Mouse (Mus musculus) neural tube, embryonic 10.5 days (tissue): ENCODE results near the gene 1110032A03Rik.

Experiments
- DNase-seq: peaks from one replicate; pipeline ENCODE4 v3.0.0-alpha.2; 2017; ENCODE audit warnings: low spot score; ENCODE audit errors: extremely low spot score

1110032A03Rik gene

GRCm38 (mm10) chr9:50774026-50774462, 1.3 kb downstream of the 1110032A03Rik start:
- no peak for DNase-seq

- no peak for DNase-seq
These were observed 5.3 kb downstream of the 1110032A03Rik start for GRCm38 (mm10) chr9:50770011-50770410.

DNA sequence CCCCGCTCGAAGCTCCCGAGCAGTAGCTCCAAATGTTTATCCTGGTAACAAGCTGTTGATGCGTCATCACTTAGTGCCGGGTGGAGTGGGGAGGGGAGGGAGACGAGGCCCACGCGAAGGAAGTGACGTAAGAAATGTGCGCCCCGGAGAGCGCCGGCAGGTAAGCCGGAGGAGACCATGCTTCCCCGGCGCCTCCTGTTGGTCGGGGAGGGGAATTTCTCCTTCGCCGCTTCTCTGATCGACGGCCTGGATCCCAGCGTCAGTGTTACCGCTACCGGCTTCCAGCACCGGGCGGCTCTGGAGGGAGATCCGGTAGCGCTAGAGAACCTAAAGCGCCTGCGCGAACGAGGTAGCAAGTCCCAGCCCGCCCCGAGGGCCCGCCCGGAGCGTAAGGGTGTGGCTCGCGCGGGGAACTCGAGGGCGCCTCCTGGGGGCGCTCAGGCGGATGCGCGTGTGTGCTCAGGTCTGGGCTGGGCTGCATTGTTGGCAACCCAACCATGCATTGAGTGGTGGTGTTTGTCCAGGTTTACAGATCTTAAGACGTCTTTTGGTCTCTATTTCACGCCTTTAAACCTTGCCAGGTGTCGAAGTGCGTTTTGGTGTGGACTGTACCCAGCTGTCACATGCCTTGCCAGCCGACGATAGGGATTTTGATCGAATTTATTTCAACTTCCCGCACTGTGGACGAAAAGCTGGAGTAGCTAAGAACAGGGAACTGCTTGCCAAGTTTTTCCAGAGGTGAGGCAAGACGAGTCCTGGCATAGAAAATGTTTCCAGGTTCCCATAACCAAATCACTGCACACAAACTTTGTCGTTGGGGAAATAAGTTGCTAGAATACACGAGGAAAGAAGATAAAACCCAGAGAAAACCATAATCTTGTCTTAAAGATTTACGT, 7.0 kb downstream of the 1110032A03Rik start, which contains the start of gene Fdxacb1:
Fdxacb1 (plus strand) TSS at position 130 of the 896 bp plus-strand sequence.
- peak; percentile 98 for DNase-seq

- DNase-seq = no peak
These were observed 7.7 kb downstream of the 1110032A03Rik start for GRCm38 (mm10) chr9:50767531-50768106.

GRCm38 (mm10) chr9:50763331-50763730, 12.0 kb downstream of the 1110032A03Rik start:
- DNase-seq = no peak

DNA sequence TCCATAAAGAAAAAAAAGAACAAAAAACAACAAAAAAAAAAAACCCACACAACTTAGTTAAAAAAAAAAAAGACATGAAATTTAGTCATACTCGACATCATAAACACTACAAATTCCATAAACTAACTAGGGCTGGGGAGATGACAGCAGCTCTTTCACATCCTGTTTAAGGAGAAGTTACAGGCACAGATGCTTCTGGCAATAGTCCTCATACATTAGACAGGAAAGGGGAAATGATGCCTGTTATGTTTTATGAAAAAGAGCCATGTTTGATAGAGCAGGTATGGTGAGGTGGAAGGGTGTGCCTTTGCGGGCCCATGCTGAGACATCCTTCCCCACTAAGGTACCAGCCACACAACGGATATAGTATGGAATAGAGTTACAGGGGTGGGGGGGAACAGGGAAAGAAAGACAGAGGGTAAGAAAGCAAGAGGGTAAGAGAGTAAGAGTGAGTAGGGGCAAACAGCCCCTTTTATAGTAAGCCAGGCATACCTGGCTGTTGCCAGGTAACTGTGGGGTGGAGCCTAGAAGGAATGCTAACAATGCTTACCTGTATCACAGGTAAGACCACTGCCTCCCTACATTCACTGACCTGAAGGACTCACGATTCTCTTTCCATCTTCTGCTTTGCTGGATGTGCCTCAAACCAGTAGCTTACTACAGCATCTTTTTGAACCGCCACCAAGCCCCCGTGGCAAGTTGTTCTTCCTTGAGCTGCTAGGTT, 13.6 kb downstream of the 1110032A03Rik start:
- DNase-seq = no peak

DNA sequence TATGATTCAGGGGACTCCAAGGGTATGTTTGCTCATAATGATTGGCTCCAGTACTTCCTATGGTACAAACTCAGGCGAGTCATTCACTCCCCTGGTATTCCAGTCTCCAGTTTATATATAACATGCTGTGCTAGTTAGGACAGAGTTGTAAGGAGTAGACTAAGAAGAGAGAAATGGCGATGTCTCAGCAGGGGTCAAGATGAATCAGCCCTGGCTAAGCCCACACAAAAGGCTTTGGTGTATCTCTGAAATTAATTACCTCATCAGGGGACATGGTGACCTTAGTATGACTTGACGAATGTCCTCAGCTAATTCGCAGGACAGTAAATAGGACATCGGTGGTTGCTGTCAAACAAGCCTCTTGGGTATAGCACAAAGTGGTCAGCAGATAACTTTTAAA, 18.6 kb downstream of the 1110032A03Rik start:
- DNase-seq = no peak

- no peak for DNase-seq
These were observed 21.4 kb downstream of the 1110032A03Rik start for GRCm38 (mm10) chr9:50753947-50754346.

DNA sequence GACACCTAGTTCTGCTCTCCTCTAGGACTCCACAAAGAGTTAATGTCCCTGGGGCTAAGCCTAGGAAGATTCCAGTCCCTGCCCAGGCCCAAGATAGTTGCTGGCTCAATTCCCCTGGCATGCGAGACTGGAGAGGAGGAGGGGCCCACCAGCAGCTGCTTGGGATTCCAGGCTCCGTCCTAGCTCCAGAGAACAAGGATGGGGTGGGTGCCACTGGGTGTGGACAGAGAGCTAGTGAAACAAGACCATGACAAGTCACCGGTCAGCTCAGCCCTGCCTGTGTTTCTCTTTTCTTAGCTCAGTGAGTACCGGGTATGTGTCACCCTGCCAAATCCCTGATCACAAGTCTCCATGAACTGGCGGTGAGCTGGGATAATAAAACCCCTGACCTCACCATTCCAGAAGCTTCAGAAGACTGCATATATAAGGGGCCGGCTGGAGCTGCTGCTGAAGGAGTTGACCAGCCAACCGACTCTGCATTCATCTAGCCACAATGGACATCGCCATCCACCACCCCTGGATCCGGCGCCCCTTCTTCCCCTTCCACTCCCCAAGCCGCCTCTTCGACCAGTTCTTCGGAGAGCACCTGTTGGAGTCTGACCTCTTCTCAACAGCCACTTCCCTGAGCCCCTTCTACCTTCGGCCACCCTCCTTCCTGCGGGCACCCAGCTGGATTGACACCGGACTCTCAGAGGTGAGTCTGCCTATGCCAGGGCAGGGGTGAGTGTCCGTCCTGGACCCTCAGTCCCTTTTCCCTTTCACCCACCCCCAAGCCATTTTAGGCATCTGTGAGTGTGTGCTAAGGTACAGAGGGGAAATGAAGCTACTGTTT, 22.3 kb downstream of the 1110032A03Rik start:
- DNase-seq = no peak

DNA sequence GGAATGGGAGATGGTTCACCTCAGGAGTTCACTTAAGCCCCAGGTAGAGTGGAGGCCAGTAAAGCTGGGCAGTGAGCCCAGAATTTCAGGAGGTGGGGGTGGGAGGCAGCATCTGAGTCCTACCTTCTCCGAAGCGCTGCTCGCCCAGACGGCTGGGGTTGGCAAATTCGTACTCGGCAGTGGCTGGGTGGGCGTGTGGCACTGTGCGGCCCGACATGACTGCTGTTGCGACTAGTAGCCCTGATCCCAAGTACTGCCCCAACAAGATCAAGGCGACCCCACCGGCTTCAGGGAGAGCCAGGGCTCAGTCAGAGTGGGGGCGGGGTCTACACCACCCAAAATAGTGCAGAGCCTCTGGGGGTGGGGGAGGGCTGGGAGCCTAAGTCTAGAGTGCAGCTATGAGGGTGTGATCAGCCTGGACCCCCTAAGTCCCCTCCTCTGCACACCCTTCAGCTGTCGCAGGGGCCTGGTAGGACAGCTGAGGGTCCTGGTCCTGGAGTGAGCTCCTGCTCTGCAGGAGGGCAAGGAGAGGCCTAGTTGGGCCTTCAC, 23.2 kb downstream of the 1110032A03Rik start, which contains the start of gene Hspb2:
Hspb2 (minus strand) TSS at position 301 of the 549 bp plus-strand sequence.
- DNase-seq = no peak

DNA sequence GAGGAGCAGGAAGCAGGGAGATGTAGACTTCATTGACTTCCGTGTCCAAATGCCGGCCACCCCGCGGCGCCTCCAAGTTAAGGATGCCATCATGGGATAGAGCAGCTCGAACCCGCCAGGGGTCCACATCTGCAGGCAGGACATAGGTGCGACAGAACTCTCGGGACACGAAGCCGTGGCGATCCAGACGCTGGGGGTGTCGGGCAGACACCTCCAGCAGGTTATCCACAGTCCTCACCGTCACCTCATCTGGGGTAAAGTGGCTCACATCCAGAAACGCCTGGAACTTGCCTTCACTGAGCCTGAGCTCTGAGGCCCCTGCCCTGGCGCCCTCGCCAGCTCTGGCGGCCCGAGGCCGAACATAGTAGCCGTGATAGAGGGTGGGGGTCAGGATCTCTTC, 24.0 kb downstream of the 1110032A03Rik start, which contains the start of gene Cryab:
Cryab (plus strand) TSS at position 3 of the 400 bp plus-strand sequence.
- DNase-seq = no peak

- DNase-seq = no peak
These were observed 24.6 kb downstream of the 1110032A03Rik start for GRCm38 (mm10) chr9:50750706-50751105.

GRCm38 (mm10) chr9:50746214-50746677, 29.1 kb downstream of the 1110032A03Rik start, which contains the start of gene 2310030G06Rik:
Gene 2310030G06Rik (minus strand): TSS chr9:50746536.
- peak; percentile 40 for DNase-seq

DNA sequence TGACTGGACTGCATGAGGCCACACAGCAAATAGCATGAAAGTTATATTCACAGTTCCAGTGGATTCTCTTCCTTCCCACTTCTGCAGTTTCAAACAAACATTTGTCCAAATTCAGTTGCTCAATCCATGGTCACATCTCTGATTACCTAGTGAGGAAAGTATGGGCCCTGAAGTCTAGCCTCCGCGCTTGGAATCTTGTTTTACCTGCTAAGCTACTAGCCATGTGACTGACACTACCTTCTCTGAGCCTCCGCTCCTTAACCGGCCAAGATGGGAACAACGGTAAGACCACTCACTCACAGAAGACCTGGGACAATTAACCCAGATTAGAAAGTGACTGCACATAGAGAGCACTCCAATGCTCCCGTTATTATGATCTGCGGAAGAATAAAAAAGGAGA, 29.5 kb downstream of the 1110032A03Rik start:
- no peak for DNase-seq

- DNase-seq = no peak
These were observed 32.6 kb downstream of the 1110032A03Rik start for GRCm38 (mm10) chr9:50742744-50743143.

GRCm38 (mm10) chr9:50742261-50742660, 33.1 kb downstream of the 1110032A03Rik start:
- no peak for DNase-seq

DNA sequence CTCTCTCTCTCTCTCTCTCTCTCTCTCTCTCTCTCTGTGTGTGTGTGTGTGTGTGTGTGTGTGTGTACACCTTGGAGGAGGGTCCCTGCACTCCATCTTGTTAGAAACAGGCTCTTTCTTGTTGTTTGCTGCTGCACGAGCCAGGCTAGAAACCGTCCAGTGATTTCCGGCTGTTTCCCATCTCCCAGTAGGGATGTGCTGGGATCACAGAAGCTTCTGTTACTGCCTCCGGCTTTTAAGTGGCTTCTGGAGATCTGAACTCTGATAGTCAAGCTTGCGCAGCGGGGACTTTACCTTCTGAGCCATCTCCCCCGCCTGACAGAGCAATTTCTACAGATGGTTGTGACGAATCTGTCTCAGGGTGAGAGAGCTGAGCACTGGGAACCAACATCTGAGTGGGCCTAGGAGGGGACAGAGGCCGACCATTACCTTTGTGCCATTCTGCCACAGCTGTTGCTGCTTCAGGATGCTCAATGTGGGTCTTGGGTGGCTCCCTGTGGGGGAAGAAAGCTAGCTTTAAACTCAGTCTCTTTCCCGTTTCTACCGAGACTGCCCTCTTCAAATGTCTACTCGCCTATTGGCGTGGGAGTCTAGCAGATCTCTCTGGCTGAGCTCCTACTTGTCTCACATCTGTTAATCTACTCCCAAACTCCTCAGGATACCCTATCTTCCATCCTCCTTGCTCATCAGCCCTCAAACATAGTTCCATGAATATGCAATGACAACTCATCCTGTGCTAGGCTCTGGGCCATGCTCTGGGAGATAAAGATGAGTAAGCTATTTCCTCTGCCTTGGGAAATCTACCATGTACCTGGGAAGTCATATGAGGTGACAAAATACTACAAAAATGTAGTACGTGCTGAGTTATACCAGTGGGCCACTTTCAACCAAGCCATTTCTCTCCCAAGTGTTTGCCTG, 34.2 kb downstream of the 1110032A03Rik start:
- no peak for DNase-seq

- peak; percentile 88 for DNase-seq
These were observed 36.1 kb downstream of the 1110032A03Rik start, which contains the start of gene Dixdc1 for GRCm38 (mm10) chr9:50738914-50739870. Gene Dixdc1 (minus strand): TSS chr9:50739517.
